Mouse (Mus musculus) layer of hippocampus, adult 18-20 months (tissue): ENCODE results near the gene Ercc4. TPM values are rescaled to one million over a fixed set of nuclear protein-coding genes. Genes with fewer than 3 reads are reported as not detected.
A peak's percentile ranks its signal among the peaks of the same experiment; 100 is the strongest.

Experiments used
- DNase-seq, 2 experiments: peaks; one replicate each; pipeline ENCODE4 v3.0.0; 2022; ENCODE audit warnings: low spot score in 2 of 2
- total RNA-seq, 2 experiments: library from RNA; stranded (reverse); gene quantifications; 2 replicates each; pipeline ENCODE4 v1.2.3; 2021

Ercc4 gene
- total RNA-seq, 2 experiments from 2014 or later, result 22.7 to 23.2 TPM

GRCm38 (mm10) chr16:13194882-13195281 lies 85.4 kb downstream of the Ercc4 start:
- DNase-seq, result peak; percentile 51 to 79

DNA sequence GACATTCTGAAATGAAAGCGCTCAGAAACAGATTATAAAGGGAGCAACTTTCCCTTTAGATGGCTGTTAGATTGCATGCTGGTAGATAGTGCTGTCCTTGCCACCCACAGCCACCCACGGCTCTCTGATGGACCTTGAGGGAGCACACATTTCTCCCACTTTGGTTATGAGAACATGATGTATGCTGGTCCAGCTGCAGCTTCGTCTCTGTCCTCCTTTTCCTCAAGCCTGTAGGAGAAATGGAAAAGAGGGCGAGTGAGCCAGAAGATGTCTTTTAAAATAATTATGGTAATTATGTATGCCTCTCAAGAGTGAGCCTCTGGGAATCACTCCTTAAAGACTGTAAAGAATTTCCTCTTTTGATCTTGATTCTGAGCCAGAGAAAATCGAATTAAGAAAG lies 87.1 kb downstream of the Ercc4 start:
- peak; percentile 32 to 53 for DNase-seq

DNA sequence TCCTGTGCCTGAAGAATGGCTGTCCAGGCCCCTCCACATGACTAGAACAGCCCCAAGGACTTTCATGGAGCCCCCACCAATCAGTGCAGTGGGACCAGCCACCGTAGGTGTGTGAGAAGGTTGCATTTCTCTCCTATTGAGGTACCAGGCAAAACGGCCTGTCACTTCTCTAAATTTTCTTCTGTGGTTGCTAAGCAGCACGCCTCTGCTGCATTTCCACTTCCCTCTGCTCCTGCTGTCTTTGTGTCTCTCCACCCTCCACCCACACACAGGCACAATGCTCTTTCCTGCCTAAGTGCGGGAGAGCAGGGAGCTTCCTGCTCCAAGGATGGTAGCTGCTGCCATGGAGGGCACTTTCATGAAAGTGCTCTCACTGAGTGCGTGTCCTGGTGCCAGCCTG lies 87.8 kb downstream of the Ercc4 start:
- peak; percentile 79 to 90 for DNase-seq

- DNase-seq, result no peak
Measured at GRCm38 (mm10) chr16:13199204-13199603, 89.7 kb downstream of the Ercc4 start.

Other genes starting within 250 kb of the Ercc4 start
- 100 to 1,000 TPM; 170 to 173 TPM for gene Mrtfb, start 146.8 kb downstream of the Ercc4 start, total RNA-seq